Mouse (Mus musculus): ENCODE measurements around the gene Pafah2. TPM values are rescaled to one million over a fixed set of nuclear protein-coding genes. Genes with fewer than 3 reads are reported as not detected.

The Pafah2 gene
- total RNA-seq, 2 experiments from 2014 or later: 7.5 to 8.6 TPM

Small RNAs within 50 kb of the gene (microRNA-seq; reads per million reads assigned to microRNA genes)
- 0.85 to 1.9 reads per million in 2 experiments for gene Gm23634

Other genes starting within 250 kb of the Pafah2 start
- 10 to 100 TPM; 31.5 to 33.7 TPM for gene Cep85, start 209.2 kb upstream of the Pafah2 start, total RNA-seq (2021)
- not detected for gene Gm7534, start 193.3 kb upstream of the Pafah2 start, total RNA-seq (2021)
- gene Catsper4, start 168.9 kb upstream of the Pafah2 start, total RNA-seq (2021): not detected
- 1 to 10 TPM; 2.3 to 3.2 TPM for gene Cnksr1, start 157.9 kb upstream of the Pafah2 start, total RNA-seq (2021)
- gene E130218I03Rik, start 152.7 kb upstream of the Pafah2 start, total RNA-seq (2021): not detected
- 1 to 10 TPM; 2.4 to 3.3 TPM for gene Zfp593, start 150.7 kb upstream of the Pafah2 start, total RNA-seq (2021)
- not detected for gene Gm30191, start 149.4 kb upstream of the Pafah2 start, total RNA-seq (2021)
- gene Grrp1, start 142.2 kb upstream of the Pafah2 start, total RNA-seq (2021): 10 to 100 TPM in 1 of 2 experiments, 1 to 10 TPM in 1; 8.6 to 13.8 TPM
- 1 to 10 TPM; 6.6 to 8.6 TPM for gene Pdik1l, start 108.4 kb upstream of the Pafah2 start, total RNA-seq (2021)
- 100 to 1,000 TPM; 193 to 217 TPM for gene Trim63, start 81.2 kb upstream of the Pafah2 start, total RNA-seq (2021)
- gene Slc30a2, start 53.1 kb upstream of the Pafah2 start, total RNA-seq (2021): under 1 TPM; 0.68 to 0.96 TPM
- gene Extl1, start 12.5 kb upstream of the Pafah2 start, total RNA-seq (2021): 10 to 100 TPM; 11.4 to 12.0 TPM
- 10 to 100 TPM; 50.0 to 79.2 TPM for gene Stmn1, start 72.0 kb downstream of the Pafah2 start, total RNA-seq (2021)
- 10 to 100 TPM; 15.5 to 19.6 TPM for gene Paqr7, start 100.4 kb downstream of the Pafah2 start, total RNA-seq (2021)
- under 1 TPM in 1 of 2 experiments, not detected in 1; 0.68 TPM for gene Aunip, start 114.7 kb downstream of the Pafah2 start, total RNA-seq (2021)
- 100 to 1,000 TPM; 162 to 167 TPM for gene Mtfr1l, start 139.1 kb downstream of the Pafah2 start, total RNA-seq (2021)
- 10 to 100 TPM; 26.1 to 27.9 TPM for gene Selenon, start 155.8 kb downstream of the Pafah2 start, total RNA-seq (2021)